Mouse (Mus musculus): ENCODE results near the gene Zfp488. TPM values are rescaled to one million over a fixed set of nuclear protein-coding genes. Genes with fewer than 3 reads are reported as not detected.

Gene Zfp488
- total and polyA plus RNA-seq, 2 experiments from 2014 or later = not detected

DNA sequence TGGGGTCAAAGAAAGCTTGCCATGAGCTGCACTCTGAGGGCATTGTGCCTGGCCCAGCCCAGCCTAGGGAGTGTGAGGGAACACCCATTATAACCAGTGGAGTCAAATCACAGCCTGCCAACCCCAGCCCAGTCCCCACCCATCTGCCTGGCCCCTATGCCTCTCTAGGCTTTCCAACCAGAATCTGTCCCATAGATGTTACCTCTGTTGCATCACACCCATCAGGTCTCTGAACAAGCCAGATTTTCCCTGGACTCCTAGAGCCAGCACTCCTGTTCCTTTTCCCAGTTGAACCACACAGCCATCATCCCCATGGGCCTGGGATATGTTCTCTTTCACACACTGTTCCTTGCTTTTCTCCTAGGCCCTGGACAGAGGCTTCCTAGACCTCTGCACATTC lies 22.9 kb upstream of the Zfp488 start:
- H3K9ac ChIP-seq (replicated peaks; ENCODE audit: low read depth, low read length) = no peak overlapping the region
- TF ChIP-seq EP300 (IDR thresholded peaks at IDR 0.05; ENCODE audit: low read depth) (no peak), CTCF (IDR thresholded peaks at IDR 0.05; ENCODE audit: low read depth) (no peak)
- H3K36me3 ChIP-seq (replicated peaks; ENCODE audit: control insufficient read depth, insufficient read depth, low read length) = no peaks in the 10 kb centered on the region
- DNase-seq (ENCODE audit: low spot score) (no peak), ATAC-seq (ENCODE audit: insufficient read depth, low read depth) (no peak)
- no peak overlapping the region for H3K4me2 ChIP-seq (ENCODE audit: low read depth, low read length)
- H3K9me3 ChIP-seq (replicated peaks; ENCODE audit: control insufficient read depth, low read length) = no peaks in the 10 kb centered on the region
- no peak overlapping the region for H3K27ac ChIP-seq (ENCODE audit: low read depth)
- no peak overlapping the region for H3K4me3 ChIP-seq (ENCODE audit: low read depth, low read length)
- no peaks in the 10 kb centered on the region for H3K27me3 ChIP-seq (ENCODE audit: control insufficient read depth, insufficient read depth, low read length)
- H3K4me1 ChIP-seq (ENCODE audit: control insufficient read depth, insufficient read depth) = no peaks in the 10 kb centered on the region

DNA sequence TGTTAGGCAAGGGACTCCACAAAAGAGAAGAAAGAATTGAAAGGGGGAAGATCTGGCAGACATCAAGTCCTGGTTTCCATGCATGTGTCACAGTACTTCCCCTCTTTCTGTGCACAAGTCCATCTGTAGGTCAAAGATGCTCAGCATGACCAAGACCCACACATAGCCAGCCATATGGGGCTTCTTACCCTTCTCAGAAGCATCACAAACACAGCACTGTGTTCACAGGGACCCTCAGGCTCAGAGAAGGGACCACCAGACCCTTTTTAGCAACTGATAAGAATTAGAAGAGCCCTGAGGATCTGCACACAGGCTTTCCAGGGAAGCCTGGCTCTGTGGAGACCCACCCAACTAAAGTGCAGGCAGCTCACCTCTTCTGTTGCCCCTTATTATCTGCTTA lies 21.5 kb upstream of the Zfp488 start:
- no peak for ATAC-seq (ENCODE audit: insufficient read depth, low read depth)
- no peaks in the 10 kb centered on the region for H3K4me1 ChIP-seq (ENCODE audit: control insufficient read depth, insufficient read depth)
- DNase-seq (ENCODE audit: low spot score) = no peak
- no peaks in the 10 kb centered on the region for H3K9me3 ChIP-seq (replicated peaks; ENCODE audit: control insufficient read depth, low read length)
- no peaks in the 10 kb centered on the region for H3K27me3 ChIP-seq (ENCODE audit: control insufficient read depth, insufficient read depth, low read length)
- TF ChIP-seq CTCF (IDR thresholded peaks at IDR 0.05; ENCODE audit: low read depth) (no peak), EP300 (IDR thresholded peaks at IDR 0.05; ENCODE audit: low read depth) (no peak)
- H3K4me2 ChIP-seq (ENCODE audit: low read depth, low read length) = no peak overlapping the region
- H3K4me3 ChIP-seq (ENCODE audit: low read depth, low read length) = no peak overlapping the region
- H3K27ac ChIP-seq (ENCODE audit: low read depth) = no peak overlapping the region
- no peaks in the 10 kb centered on the region for H3K36me3 ChIP-seq (replicated peaks; ENCODE audit: control insufficient read depth, insufficient read depth, low read length)
- no peak overlapping the region for H3K9ac ChIP-seq (replicated peaks; ENCODE audit: low read depth, low read length)

DNA sequence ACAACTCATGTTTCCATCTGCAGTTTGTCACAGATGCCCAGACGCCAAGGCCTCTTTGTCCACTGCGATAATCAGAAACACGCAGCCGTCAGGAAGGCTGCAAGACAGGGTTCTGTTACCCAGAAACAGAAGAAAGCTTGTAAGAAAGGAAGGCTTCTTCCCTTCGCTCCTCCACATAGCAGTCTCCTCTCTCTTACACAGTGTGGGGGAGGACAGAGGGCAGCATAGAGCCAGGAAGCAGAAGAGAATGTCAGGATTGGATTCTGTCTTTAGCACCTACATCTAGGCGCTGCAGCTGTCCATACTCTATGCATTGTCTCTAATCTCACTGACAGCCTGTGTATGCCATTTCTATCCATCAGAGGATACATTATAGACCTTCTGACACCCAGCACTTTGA lies 18.9 kb upstream of the Zfp488 start:
- Histone ChIP-seq H3K27ac (ENCODE audit: low read depth) (no peak overlapping the region), H3K27me3 (ENCODE audit: control insufficient read depth, insufficient read depth, low read length) (no peaks in the 10 kb centered on the region), H3K9ac (replicated peaks; ENCODE audit: low read depth, low read length) (no peak overlapping the region), H3K36me3 (replicated peaks; ENCODE audit: control insufficient read depth, insufficient read depth, low read length) (no peaks in the 10 kb centered on the region), H3K4me1 (ENCODE audit: control insufficient read depth, insufficient read depth) (no peaks in the 10 kb centered on the region), H3K4me3 (ENCODE audit: low read depth, low read length) (no peak overlapping the region), H3K9me3 (replicated peaks; ENCODE audit: control insufficient read depth, low read length) (no peaks in the 10 kb centered on the region), H3K4me2 (ENCODE audit: low read depth, low read length) (no peak overlapping the region)
- WGBS = 35% methylated on average over 6 of the region's 6 CpGs
- DNase-seq (ENCODE audit: low spot score) (no peak), ATAC-seq (ENCODE audit: insufficient read depth, low read depth) (no peak)
- TF ChIP-seq CTCF (IDR thresholded peaks at IDR 0.05; ENCODE audit: low read depth) (peak; percentile 19; the same call in 1 of the 2 replicates), EP300 (IDR thresholded peaks at IDR 0.05; ENCODE audit: low read depth) (no peak)

DNA sequence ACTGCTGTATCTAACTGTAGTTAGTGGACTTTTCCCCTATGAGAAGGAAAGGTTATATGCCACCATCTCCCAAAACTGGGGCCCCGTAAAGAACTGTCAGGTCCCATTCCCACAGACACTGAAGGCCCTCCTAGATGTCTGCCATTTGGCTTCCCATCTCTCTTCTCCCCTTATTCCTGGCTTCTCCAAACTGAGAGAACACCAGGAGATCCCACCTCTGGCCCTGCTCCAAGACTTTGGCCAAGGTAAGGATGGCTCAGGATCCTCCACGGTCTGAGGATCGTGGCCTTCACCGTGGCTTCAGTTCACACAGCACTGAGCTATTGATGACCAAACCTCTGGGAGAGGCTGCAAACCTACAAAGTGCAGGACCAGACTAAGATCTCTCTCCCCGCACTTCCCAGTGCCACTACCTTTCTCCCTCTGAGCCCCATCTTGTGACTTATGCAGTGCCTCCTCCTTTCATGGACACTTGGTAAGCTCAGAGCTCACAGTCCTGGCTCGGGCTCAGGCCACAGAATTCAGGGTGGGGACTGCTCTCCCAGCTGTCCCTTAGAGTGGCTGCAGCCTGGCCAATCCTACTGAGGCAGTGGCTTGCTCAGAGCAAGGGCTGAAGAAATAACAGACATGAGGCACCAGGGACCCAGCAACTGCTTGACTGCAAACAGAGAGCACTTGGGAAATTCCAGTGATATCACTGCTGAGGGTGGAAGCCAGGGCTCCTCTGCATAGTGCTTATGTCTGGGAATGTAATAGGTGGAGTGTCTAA lies 15.1 kb upstream of the Zfp488 start:
- Histone ChIP-seq H3K27me3 (ENCODE audit: control insufficient read depth, insufficient read depth, low read length) (no peaks in the 10 kb centered on the region), H3K4me3 (ENCODE audit: low read depth, low read length) (no peak overlapping the region), H3K9me3 (replicated peaks; ENCODE audit: control insufficient read depth, low read length) (no peaks in the 10 kb centered on the region), H3K9ac (replicated peaks; ENCODE audit: low read depth, low read length) (no peak overlapping the region), H3K4me1 (ENCODE audit: control insufficient read depth, insufficient read depth) (no peaks in the 10 kb centered on the region), H3K4me2 (ENCODE audit: low read depth, low read length) (no peak overlapping the region), H3K36me3 (replicated peaks; ENCODE audit: control insufficient read depth, insufficient read depth, low read length) (no peaks in the 10 kb centered on the region), H3K27ac (ENCODE audit: low read depth) (no peak overlapping the region)
- DNase-seq (ENCODE audit: low spot score) = no peak
- TF ChIP-seq CTCF (IDR thresholded peaks at IDR 0.05; ENCODE audit: low read depth) = no peak
- no peak for TF ChIP-seq EP300 (IDR thresholded peaks at IDR 0.05; ENCODE audit: low read depth)
- ATAC-seq (ENCODE audit: insufficient read depth, low read depth) = 0 out of 2 replicates have a peak, but pooled peaks have one; percentile 14
- 74% methylated on average over 6 of the region's 6 CpGs for WGBS

DNA sequence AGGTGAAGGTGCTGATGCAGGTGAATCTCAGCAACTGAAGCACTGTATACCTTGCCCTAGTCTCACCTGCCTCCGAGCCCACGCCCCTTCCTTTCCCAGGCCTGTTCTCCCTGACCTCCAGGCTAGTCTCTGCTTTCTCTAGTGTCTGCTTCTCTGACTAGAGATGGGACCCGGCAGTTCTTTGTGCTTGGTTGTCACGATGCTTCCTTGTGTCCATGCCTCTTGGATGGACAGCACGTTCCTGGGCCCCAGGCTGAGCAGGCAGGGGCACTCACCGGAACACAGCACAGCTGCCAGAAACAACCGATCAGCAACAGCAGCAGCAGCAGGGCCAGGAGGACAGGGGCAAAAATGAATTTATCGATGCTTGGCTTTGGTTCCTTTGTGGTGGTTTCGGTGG lies 14.5 kb upstream of the Zfp488 start:
- H3K27ac ChIP-seq (ENCODE audit: low read depth) = no peak overlapping the region
- ATAC-seq (ENCODE audit: insufficient read depth, low read depth) (no peak), DNase-seq (ENCODE audit: low spot score) (no peak)
- H3K4me1 ChIP-seq (ENCODE audit: control insufficient read depth, insufficient read depth) = no peaks in the 10 kb centered on the region
- H3K4me3 ChIP-seq (ENCODE audit: low read depth, low read length) = no peak overlapping the region
- no peaks in the 10 kb centered on the region for H3K9me3 ChIP-seq (replicated peaks; ENCODE audit: control insufficient read depth, low read length)
- no peak for TF ChIP-seq EP300 (IDR thresholded peaks at IDR 0.05; ENCODE audit: low read depth)
- no peak for TF ChIP-seq CTCF (IDR thresholded peaks at IDR 0.05; ENCODE audit: low read depth)
- H3K9ac ChIP-seq (replicated peaks; ENCODE audit: low read depth, low read length) = no peak overlapping the region
- no peaks in the 10 kb centered on the region for H3K27me3 ChIP-seq (ENCODE audit: control insufficient read depth, insufficient read depth, low read length)
- H3K36me3 ChIP-seq (replicated peaks; ENCODE audit: control insufficient read depth, insufficient read depth, low read length) = no peaks in the 10 kb centered on the region
- no peak overlapping the region for H3K4me2 ChIP-seq (ENCODE audit: low read depth, low read length)
- 87% methylated on average over 9 of the region's 9 CpGs for WGBS

DNA sequence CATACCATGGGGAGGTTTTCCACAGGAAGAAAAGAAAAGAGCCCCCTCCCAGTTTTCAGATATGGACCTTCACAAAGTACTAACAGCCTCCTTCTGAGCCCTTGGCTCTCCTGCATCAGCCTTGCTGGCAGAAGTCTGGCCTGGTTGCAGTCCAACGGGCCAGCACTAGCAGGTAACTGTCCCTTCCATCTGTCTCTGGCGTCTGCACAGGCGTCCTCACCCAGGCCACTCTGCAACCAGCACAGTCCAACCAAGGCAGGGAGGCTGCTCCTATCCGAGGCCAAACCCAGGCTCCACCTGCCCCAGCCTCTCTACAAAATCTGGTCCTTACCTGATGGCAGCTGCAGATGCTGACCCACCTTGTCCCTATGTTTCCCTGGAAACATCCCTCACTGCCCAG lies 13.4 kb upstream of the Zfp488 start:
- ATAC-seq (ENCODE audit: insufficient read depth, low read depth) (no peak), DNase-seq (ENCODE audit: low spot score) (no peak)
- 76% methylated on average over 4 of the region's 4 CpGs for WGBS
- H3K4me1 ChIP-seq (ENCODE audit: control insufficient read depth, insufficient read depth) = no peaks in the 10 kb centered on the region
- TF ChIP-seq CTCF (IDR thresholded peaks at IDR 0.05; ENCODE audit: low read depth) (no peak), EP300 (IDR thresholded peaks at IDR 0.05; ENCODE audit: low read depth) (no peak)
- H3K27me3 ChIP-seq (ENCODE audit: control insufficient read depth, insufficient read depth, low read length) = no peaks in the 10 kb centered on the region
- no peak overlapping the region for H3K27ac ChIP-seq (ENCODE audit: low read depth)
- no peaks in the 10 kb centered on the region for H3K9me3 ChIP-seq (replicated peaks; ENCODE audit: control insufficient read depth, low read length)
- no peaks in the 10 kb centered on the region for H3K36me3 ChIP-seq (replicated peaks; ENCODE audit: control insufficient read depth, insufficient read depth, low read length)
- H3K4me2 ChIP-seq (ENCODE audit: low read depth, low read length) = no peak overlapping the region
- no peak overlapping the region for H3K4me3 ChIP-seq (ENCODE audit: low read depth, low read length)
- no peak overlapping the region for H3K9ac ChIP-seq (replicated peaks; ENCODE audit: low read depth, low read length)

Measured in heart, postnatal 0 days (tissue).